Mouse (Mus musculus) heart, postnatal 0 days (tissue): ENCODE results near the gene Rufy4.

Source experiments
- CTCF ChIP-seq: IDR thresholded peaks from 2 replicates; pipeline ENCODE4 v1.5.1; 2016; ENCODE audit warnings: antibody characterized with exemption, control low read depth, low read depth
- EP300 ChIP-seq: IDR thresholded peaks from 2 replicates; pipeline ENCODE4 v1.6.1; 2016; ENCODE audit warnings: antibody characterized with exemption, low read depth

DNA sequence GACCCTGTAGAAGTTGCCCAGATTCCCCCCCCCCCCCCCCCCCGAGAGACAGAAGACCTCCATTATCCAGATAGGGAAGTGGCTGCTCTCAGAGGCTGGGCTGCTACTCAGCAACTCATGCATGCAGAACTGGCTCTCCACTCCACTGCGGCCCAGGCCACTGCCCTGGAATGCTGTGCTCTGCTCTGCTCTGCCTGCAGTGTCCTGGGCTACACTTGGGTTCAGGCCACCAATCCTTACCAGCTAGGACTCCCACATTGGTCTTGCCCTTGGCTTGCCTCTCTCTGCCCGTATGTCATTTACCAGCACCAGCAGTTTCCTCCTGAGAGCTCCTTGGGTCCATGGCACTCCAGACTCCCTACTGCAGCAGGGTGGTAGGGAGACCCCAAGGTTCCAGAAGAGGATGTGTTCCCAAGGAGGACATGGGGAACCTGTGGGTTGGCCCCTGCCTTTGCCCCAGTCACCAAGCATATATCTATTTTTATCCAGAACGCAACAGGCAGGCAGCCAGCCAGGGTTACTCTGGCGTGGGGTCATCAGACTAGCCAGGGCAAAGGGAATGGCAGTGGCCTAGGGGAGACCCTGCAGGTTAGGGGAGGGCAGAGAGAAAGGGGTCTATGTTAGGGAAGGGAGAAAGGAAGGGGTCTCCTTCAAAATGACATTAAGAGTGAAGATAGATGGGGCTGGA, 17.3 kb upstream of the Rufy4 start:
- TF ChIP-seq CTCF (no peak), EP300 (no peak)
